Mouse (Mus musculus) megakaryocyte, embryonic 14.5 days (primary cell): ENCODE data around the gene Slc25a42. TPM values are rescaled to one million over a fixed set of nuclear protein-coding genes. Genes with fewer than 3 reads are reported as not detected.

Experiments used
- H3K27me3 ChIP-seq: replicated peaks from 2 replicates; pipeline ENCODE3; 2012; ENCODE audit warnings: inconsistent platforms
- H3K36me3 ChIP-seq: replicated peaks from 2 replicates; pipeline ENCODE3; 2012; ENCODE audit warnings: low read length, inconsistent platforms, mixed read lengths
- H3K4me1 ChIP-seq: 2 replicates; pipeline ENCODE4 v1.6.1; 2012; ENCODE audit warnings: inconsistent platforms
- H3K4me3 ChIP-seq: replicated peaks from 2 replicates; pipeline ENCODE3; 2012; ENCODE audit warnings: moderate library complexity, mild to moderate bottlenecking, inconsistent platforms
- H3K9me3 ChIP-seq: 2 replicates; pipeline ENCODE4 v1.6.1; 2012; ENCODE audit warnings: inconsistent platforms
- FLI1 ChIP-seq: IDR thresholded peaks from 2 replicates; pipeline ENCODE4 v1.6.1; 2012; ENCODE audit warnings: low read length, inconsistent platforms, mixed read lengths
- GATA1 ChIP-seq: IDR thresholded peaks from 3 replicates; pipeline ENCODE4 v1.6.1; 2012; ENCODE audit warnings: mixed read lengths, low read length, inconsistent platforms, borderline replicate concordance
- polyA plus RNA-seq: library from polyadenylated mRNA; stranded (reverse); fragments of >175 nt; gene quantifications from 2 replicates; pipeline ENCODE4 v1.2.3, GENCODE M21; 2012; ENCODE audit warnings: low replicate concordance; ENCODE audit not compliant: insufficient read depth

The Slc25a42 gene
- polyA plus RNA-seq, 1 experiment, result 5.5 TPM

DNA sequence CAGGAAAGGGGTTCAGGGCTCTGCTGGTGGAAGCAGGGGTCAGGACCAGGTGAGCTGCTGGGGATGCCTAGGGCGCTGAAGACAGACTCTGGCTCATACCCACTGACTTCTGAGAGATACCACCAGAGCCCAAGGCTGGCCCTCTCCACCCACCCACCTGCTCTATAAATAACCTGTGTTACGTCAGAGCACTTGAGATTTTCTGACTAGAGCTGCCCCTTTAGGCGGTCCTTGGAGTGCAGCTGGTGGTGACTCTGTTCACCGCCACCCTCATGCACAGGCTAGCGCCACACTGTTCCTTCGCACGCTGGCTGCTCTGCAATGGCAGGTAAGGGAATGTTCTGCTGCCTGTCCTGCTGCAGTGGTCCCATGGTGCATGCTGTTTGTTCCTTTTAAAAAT lies 38.0 kb downstream of the Slc25a42 start:
- Histone ChIP-seq H3K9me3 (no peaks in the 10 kb centered on the region), H3K4me3 (peak overlapping the region; percentile 64), H3K36me3 (peaks cover 41% of the 10 kb centered on the region), H3K27me3 (no peaks in the 10 kb centered on the region), H3K4me1 (peaks cover 57% of the 10 kb centered on the region)
- TF ChIP-seq FLI1 (no peak), GATA1 (no peak)

GRCm38 (mm10) chr8:70173320-70173719 lies 38.8 kb downstream of the Slc25a42 start:
- Histone ChIP-seq H3K9me3 (no peaks in the 10 kb centered on the region), H3K4me3 (peak overlapping the region; percentile 50), H3K4me1 (peaks cover 53% of the 10 kb centered on the region), H3K36me3 (peaks cover 33% of the 10 kb centered on the region), H3K27me3 (peaks cover 3% of the 10 kb centered on the region)
- no peak for TF ChIP-seq FLI1
- no peak for TF ChIP-seq GATA1

- H3K4me1 ChIP-seq, result peaks cover 56% of the 10 kb centered on the region
- no peaks in the 10 kb centered on the region for H3K9me3 ChIP-seq
- peak within 1 kb of the TSS; percentile 95 for H3K4me3 ChIP-seq
- peaks cover 10% of the 10 kb centered on the region for H3K27me3 ChIP-seq
- TF ChIP-seq GATA1, result no peak
- TF ChIP-seq FLI1, result no peak
- H3K36me3 ChIP-seq, result peaks cover 23% of the 10 kb centered on the region
Observed at GRCm38 (mm10) chr8:70172043-70172681, 39.9 kb downstream of the Slc25a42 start, which contains the start of gene Tmem161a. TSS of gene Tmem161a (plus strand) at chr8:70172356.

DNA sequence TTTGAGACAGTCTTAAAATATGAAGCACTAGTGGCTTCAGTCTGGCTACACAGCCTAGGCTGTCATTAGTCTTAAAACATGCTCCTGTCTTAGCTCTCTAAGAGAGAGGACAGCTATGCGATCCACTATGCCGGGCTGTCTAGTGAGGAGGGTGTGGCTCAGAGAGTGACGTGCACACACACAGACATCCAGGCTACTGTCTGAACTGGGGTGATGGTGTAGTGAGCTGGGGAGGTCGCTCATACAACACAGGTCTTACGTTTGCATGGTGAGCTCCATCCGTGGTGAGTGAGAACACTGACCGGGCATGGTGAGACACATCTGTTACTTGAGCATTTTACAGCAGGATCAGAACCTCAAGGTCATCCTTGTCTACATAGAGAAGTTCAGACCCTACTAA lies 40.9 kb downstream of the Slc25a42 start:
- no peak for TF ChIP-seq FLI1
- TF ChIP-seq GATA1, result no peak
- peaks cover 14% of the 10 kb centered on the region for H3K36me3 ChIP-seq
- H3K9me3 ChIP-seq, result no peaks in the 10 kb centered on the region
- H3K4me1 ChIP-seq, result peaks cover 61% of the 10 kb centered on the region
- peaks cover 15% of the 10 kb centered on the region for H3K27me3 ChIP-seq
- H3K4me3 ChIP-seq, result peak overlapping the region; percentile 62

- Histone ChIP-seq H3K36me3 (peaks cover 12% of the 10 kb centered on the region), H3K9me3 (no peaks in the 10 kb centered on the region), H3K4me3 (no peak overlapping the region)
Observed at GRCm38 (mm10) chr8:70170748-70171147, 41.4 kb downstream of the Slc25a42 start.

GRCm38 (mm10) chr8:70170116-70170515 lies 42.0 kb downstream of the Slc25a42 start:
- Histone ChIP-seq H3K4me3 (no peak overlapping the region), H3K36me3 (peaks cover 9% of the 10 kb centered on the region), H3K9me3 (no peaks in the 10 kb centered on the region), H3K27me3 (peaks cover 26% of the 10 kb centered on the region), H3K4me1 (peaks cover 62% of the 10 kb centered on the region)
- TF ChIP-seq GATA1 (no peak), FLI1 (no peak)

More at GRCm38 (mm10) chr8:70170748-70171147, 41.4 kb downstream of the Slc25a42 start:
- TF ChIP-seq FLI1, result no peak
- H3K4me1 ChIP-seq, result peaks cover 62% of the 10 kb centered on the region
- peaks cover 20% of the 10 kb centered on the region for H3K27me3 ChIP-seq

- Histone ChIP-seq H3K36me3 (no peaks in the 10 kb centered on the region), H3K4me3 (peak overlapping the region; percentile 87), H3K9me3 (no peaks in the 10 kb centered on the region), H3K27me3 (peaks cover 50% of the 10 kb centered on the region), H3K4me1 (peaks cover 35% of the 10 kb centered on the region)
- TF ChIP-seq GATA1, result no peak
- TF ChIP-seq FLI1, result no peak
Observed at GRCm38 (mm10) chr8:70166504-70167110, 45.5 kb downstream of the Slc25a42 start.

DNA sequence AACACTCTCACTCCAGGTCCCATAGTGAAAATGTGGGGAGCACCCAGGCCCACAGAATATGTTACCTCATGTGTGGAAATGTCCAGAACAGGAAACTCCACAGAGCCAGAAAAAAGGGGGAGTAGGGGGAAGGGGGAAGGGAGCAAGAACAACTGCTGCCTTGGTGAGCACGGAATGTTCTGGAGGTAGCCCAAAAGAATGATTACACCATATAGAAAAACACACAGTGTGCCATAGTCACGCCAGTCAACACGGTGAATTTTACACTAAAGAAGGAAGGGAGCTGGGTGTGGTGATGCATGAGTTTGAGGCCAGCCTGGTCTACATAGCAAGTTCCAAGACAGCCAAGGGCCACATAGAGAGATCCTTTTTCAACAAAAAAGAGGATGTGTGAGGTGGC lies 48.8 kb downstream of the Slc25a42 start:
- H3K27me3 ChIP-seq, result peaks cover 72% of the 10 kb centered on the region

DNA sequence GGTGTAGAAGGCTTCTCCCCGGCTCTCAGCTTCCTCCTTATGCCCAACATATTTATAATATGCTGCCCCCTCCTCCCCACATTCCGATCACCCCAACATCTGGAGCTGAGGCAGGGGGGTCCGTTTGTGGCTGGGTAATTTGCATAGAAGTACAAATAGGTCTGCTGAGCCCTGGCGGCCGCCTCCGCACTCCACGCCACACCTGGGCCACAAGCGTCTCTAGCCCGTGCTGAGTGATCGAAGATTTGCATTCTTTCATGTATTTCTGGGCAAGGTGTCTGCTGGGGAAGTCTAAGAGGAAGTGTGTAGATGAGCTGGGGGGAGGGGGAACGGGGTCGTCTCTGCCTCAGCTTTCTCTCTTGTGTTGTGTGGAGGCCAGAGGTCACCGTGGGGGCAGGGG lies 52.1 kb downstream of the Slc25a42 start:
- no peaks in the 10 kb centered on the region for H3K9me3 ChIP-seq
- peaks cover 29% of the 10 kb centered on the region for H3K4me1 ChIP-seq
- H3K4me3 ChIP-seq, result no peak overlapping the region
- TF ChIP-seq GATA1, result no peak
- no peak for TF ChIP-seq FLI1
- no peaks in the 10 kb centered on the region for H3K36me3 ChIP-seq
- H3K27me3 ChIP-seq, result peaks cover 73% of the 10 kb centered on the region

More for the DNA sequence above, 48.8 kb downstream of the Slc25a42 start:
- H3K4me1 ChIP-seq, result peaks cover 33% of the 10 kb centered on the region
- no peaks in the 10 kb centered on the region for H3K9me3 ChIP-seq
- no peaks in the 10 kb centered on the region for H3K36me3 ChIP-seq
- H3K4me3 ChIP-seq, result no peak overlapping the region
- TF ChIP-seq FLI1, result no peak
- TF ChIP-seq GATA1, result no peak

- H3K36me3 ChIP-seq, result no peaks in the 10 kb centered on the region
- peaks cover 73% of the 10 kb centered on the region for H3K27me3 ChIP-seq
- TF ChIP-seq GATA1 (no peak), FLI1 (no peak)
- H3K9me3 ChIP-seq, result no peaks in the 10 kb centered on the region
- H3K4me3 ChIP-seq, result no peak overlapping the region
- H3K4me1 ChIP-seq, result peaks cover 29% of the 10 kb centered on the region
Observed at GRCm38 (mm10) chr8:70159211-70159610, 52.9 kb downstream of the Slc25a42 start.

DNA sequence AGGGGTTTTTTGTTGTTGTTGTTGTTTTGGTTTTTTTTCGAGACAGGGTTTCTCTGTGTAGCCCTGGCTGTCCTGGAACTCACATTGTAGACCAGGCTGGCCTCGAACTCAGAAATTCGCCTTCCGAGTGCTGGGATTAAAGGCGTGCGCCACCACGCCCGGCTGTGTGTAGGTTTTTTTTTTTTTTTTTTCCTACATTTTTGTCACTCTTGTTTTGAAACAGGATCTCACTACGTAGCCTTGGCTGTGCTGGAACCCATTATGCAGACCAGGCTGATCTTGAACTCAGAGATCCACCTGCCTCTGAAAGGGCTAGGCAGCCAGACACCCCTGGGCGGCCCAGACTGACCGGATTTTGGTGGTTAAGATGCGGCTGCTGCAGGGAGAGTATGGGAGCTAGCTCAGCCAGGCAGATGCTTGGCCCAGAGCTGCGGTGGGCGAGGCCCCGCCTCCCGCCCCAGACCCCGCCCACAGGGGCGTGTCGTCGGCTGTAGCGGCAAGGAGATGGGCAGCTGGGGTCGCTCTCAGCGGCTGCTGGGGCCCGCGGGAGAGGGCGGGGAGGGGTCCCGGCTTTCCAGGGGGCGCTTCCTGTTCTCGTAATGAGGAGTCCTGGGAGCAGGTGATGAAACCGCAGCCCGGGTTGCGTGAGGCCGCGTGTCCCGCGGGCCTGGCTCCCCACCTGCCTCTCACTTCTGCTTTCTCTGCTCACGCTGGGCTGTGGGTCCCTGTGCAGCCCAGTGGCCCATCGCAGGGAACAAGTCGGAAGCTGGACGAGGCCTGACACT lies 53.8 kb downstream of the Slc25a42 start:
- Histone ChIP-seq H3K27me3 (peaks cover 64% of the 10 kb centered on the region), H3K4me1 (peaks cover 25% of the 10 kb centered on the region), H3K9me3 (no peaks in the 10 kb centered on the region), H3K4me3 (peak overlapping the region; percentile 92), H3K36me3 (no peaks in the 10 kb centered on the region)
- no peak for TF ChIP-seq FLI1
- TF ChIP-seq GATA1, result no peak
